Mouse (Mus musculus): ENCODE measurements around the gene Rubcnl.

- TF ChIP-seq CTCF (IDR thresholded peaks at IDR 0.05; ENCODE audit: extremely low read depth, insufficient read length, insufficient replicate concordance, low read depth, low read length) = no peak
- no peak for TF ChIP-seq POLR2A (IDR thresholded peaks at IDR 0.05; ENCODE audit: low read depth, low read length)
These were observed 41.6 kb upstream of the Rubcnl start for GRCm38 (mm10) chr14:74974136-74974651.
